Mouse (Mus musculus): Measurements from ENCODE around the gene Klf5.

Klf5 gene

GRCm38 (mm10) chr14:99299701-99300191, 1.3 kb downstream of the Klf5 start:
- ChIA-PET CTCF (interaction anchor here in 1 of 4 experiments (1.1 kb wide), 1 partner anchor 47 kb away, joined by 3 read pairs; no protein-coding TSS in a partner anchor), POLR2A (interaction anchor here (0.6 to 8.2 kb wide), 56 partner anchors 8 to 210 kb away, joined by 3 to 187 read pairs (median 11); partner anchors contain the start of genes Dis3 (in 3 of the 4) and Pibf1 (in 3 of the 4))

GRCm38 (mm10) chr14:99301472-99301871, 3.0 kb downstream of the Klf5 start:
- ChIA-PET CTCF (interaction anchor here in 3 of 4 experiments (0.6 to 1.5 kb wide), 6 partner anchors 12 to 159 kb away, joined by 3 to 8 read pairs (median 4); no protein-coding TSS in a partner anchor), POLR2A (interaction anchor here (0.6 to 8.2 kb wide), 32 partner anchors 8 to 226 kb away, joined by 3 to 187 read pairs (median 5); no protein-coding TSS in a partner anchor)

GRCm38 (mm10) chr14:99304387-99304786, 5.9 kb downstream of the Klf5 start:
- CTCF ChIA-PET = interaction anchor here in 2 of 4 experiments (0.5 to 0.6 kb wide), 2 partner anchors 9 to 146 kb away, joined by 3 to 10 read pairs; no protein-coding TSS in a partner anchor
- POLR2A ChIA-PET = interaction anchor here in 3 of 4 experiments (0.6 to 35.9 kb wide), 33 partner anchors 9 to 260 kb away, joined by 3 to 677 read pairs (median 4); partner anchors contain the start of genes Dis3 (in 1 of the 3) and Pibf1 (in 1 of the 3)

- ChIA-PET POLR2A (interaction anchor here (0.6 to 35.9 kb wide), 32 partner anchors 8 to 320 kb away, joined by 3 to 677 read pairs (median 4); partner anchors contain the start of gene Klf5 (in 1 of the 4)), CTCF (interaction anchor here in 2 of 4 experiments (0.6 kb wide), 2 partner anchors 8 to 14 kb away, joined by 3 read pairs; no protein-coding TSS in a partner anchor)
Observed at GRCm38 (mm10) chr14:99304997-99305792, 6.7 kb downstream of the Klf5 start.

GRCm38 (mm10) chr14:99306410-99306809, 7.9 kb downstream of the Klf5 start:
- POLR2A ChIA-PET = interaction anchor here (0.7 to 35.9 kb wide), 22 partner anchors 8 to 960 kb away, joined by 3 to 677 read pairs (median 5); partner anchors contain the start of gene Klf5 (in 2 of the 4)

GRCm38 (mm10) chr14:99309606-99310005, 11.1 kb downstream of the Klf5 start:
- CTCF ChIA-PET = interaction anchor here in 1 of 4 experiments (0.6 to 0.7 kb wide), 2 partner anchors 11 to 168 kb away, joined by 3 read pairs; partner anchors contain the start of gene Klf5
- POLR2A ChIA-PET = interaction anchor here (0.8 to 35.9 kb wide), 22 partner anchors 8 to 167 kb away, joined by 3 to 677 read pairs (median 4); partner anchors contain the start of gene Klf5 (in 3 of the 4)

More at GRCm38 (mm10) chr14:99306410-99306809, 7.9 kb downstream of the Klf5 start:
- CTCF ChIA-PET = interaction anchor here in 2 of 4 experiments (0.6 to 0.7 kb wide), 2 partner anchors 31 to 36 kb away, joined by 3 read pairs; no protein-coding TSS in a partner anchor

GRCm38 (mm10) chr14:99310358-99310757, 11.9 kb downstream of the Klf5 start:
- ChIA-PET CTCF (interaction anchor here in 1 of 4 experiments (0.6 to 0.7 kb wide), 2 partner anchors 12 to 169 kb away, joined by 3 read pairs; partner anchors contain the start of gene Klf5), POLR2A (interaction anchor here (0.8 to 35.9 kb wide), 20 partner anchors 9 to 168 kb away, joined by 3 to 677 read pairs (median 4); partner anchors contain the start of gene Klf5 (in 3 of the 4))

GRCm38 (mm10) chr14:99313062-99313461, 14.6 kb downstream of the Klf5 start:
- CTCF ChIA-PET = interaction anchor here in 3 of 4 experiments (0.8 to 1.0 kb wide), 4 partner anchors 12 to 171 kb away, joined by 3 to 4 read pairs (median 3); no protein-coding TSS in a partner anchor
- POLR2A ChIA-PET = interaction anchor here (0.6 to 35.9 kb wide), 37 partner anchors 3 to 270 kb away, joined by 3 to 677 read pairs (median 4); partner anchors contain the start of gene Klf5 (in 4 of the 4)

- ChIA-PET CTCF (interaction anchor here in 2 of 4 experiments (0.6 to 0.7 kb wide), 2 partner anchors 59 to 451 kb away, joined by 3 read pairs; no protein-coding TSS in a partner anchor), POLR2A (interaction anchor here (0.5 to 35.9 kb wide), 22 partner anchors 5 to 265 kb away, joined by 3 to 677 read pairs (median 4); partner anchors contain the start of genes Klf5 (in 3 of the 4) and Dis3 (in 1 of the 4))
Observed at GRCm38 (mm10) chr14:99316275-99316674, 17.8 kb downstream of the Klf5 start.

GRCm38 (mm10) chr14:99320736-99321135, 22.2 kb downstream of the Klf5 start:
- POLR2A ChIA-PET = interaction anchor here in 3 of 4 experiments (0.6 to 35.9 kb wide), 22 partner anchors 10 to 221 kb away, joined by 3 to 677 read pairs (median 6); partner anchors contain the start of gene Klf5 (in 3 of the 3)
- CTCF ChIA-PET = interaction anchor here in 1 of 4 experiments (1.0 kb wide), 1 partner anchor 19 kb away, joined by 4 read pairs; no protein-coding TSS in a partner anchor

- CTCF ChIA-PET = no interaction called here
- POLR2A ChIA-PET = interaction anchor here in 2 of 4 experiments (0.9 to 35.9 kb wide), 10 partner anchors 11 to 33 kb away, joined by 4 to 677 read pairs (median 72); partner anchors contain the start of gene Klf5 (in 2 of the 2)
Observed at GRCm38 (mm10) chr14:99323376-99323775, 24.9 kb downstream of the Klf5 start.

- ChIA-PET POLR2A (interaction anchor here (0.6 to 35.9 kb wide), 34 partner anchors 10 to 190 kb away, joined by 3 to 677 read pairs (median 6); partner anchors contain the start of gene Klf5 (in 2 of the 4)), CTCF (no interaction called here)
Observed at GRCm38 (mm10) chr14:99324523-99324922, 26.0 kb downstream of the Klf5 start.

- CTCF ChIA-PET = interaction anchor here in 1 of 4 experiments (0.5 kb wide), 1 partner anchor 62 kb away, joined by 3 read pairs; no protein-coding TSS in a partner anchor
- POLR2A ChIA-PET = interaction anchor here (0.5 to 35.9 kb wide), 46 partner anchors 8 to 387 kb away, joined by 3 to 677 read pairs (median 5); partner anchors contain the start of gene Klf5 (in 2 of the 4)
Observed at GRCm38 (mm10) chr14:99325597-99326472, 27.3 kb downstream of the Klf5 start.

- ChIA-PET POLR2A (interaction anchor here in 3 of 4 experiments (0.5 to 35.9 kb wide), 25 partner anchors 9 to 173 kb away, joined by 3 to 677 read pairs (median 6); partner anchors contain the start of gene Klf5 (in 2 of the 3)), CTCF (interaction anchor here in 3 of 4 experiments (0.6 to 1.1 kb wide), 6 partner anchors 8 to 558 kb away, joined by 3 to 5 read pairs (median 3); no protein-coding TSS in a partner anchor)
Observed at GRCm38 (mm10) chr14:99336598-99336997, 38.1 kb downstream of the Klf5 start.

GRCm38 (mm10) chr14:99339021-99339420, 40.5 kb downstream of the Klf5 start:
- POLR2A ChIA-PET = interaction anchor here (0.9 to 14.4 kb wide), 31 partner anchors 8 to 197 kb away, joined by 3 to 677 read pairs (median 12); partner anchors contain the start of gene Klf5 (in 3 of the 4)

More at GRCm38 (mm10) chr14:99339021-99339420, 40.5 kb downstream of the Klf5 start:
- CTCF ChIA-PET = no interaction called here

All from embryonic stem cell, embryonic (primary cell).